Mouse (Mus musculus) cortical plate, adult 2 months (tissue): Measurements from ENCODE around the gene Dhx34. TPM values are rescaled to one million over a fixed set of nuclear protein-coding genes. Genes with fewer than 3 reads are reported as not detected.

Source experiments
- H3K27ac ChIP-seq: fragments of 200-500 bp; 2 replicates; pipeline ENCODE4 v1.5.1; 2012; ENCODE audit warnings: low read length, control low read depth, inconsistent platforms; ENCODE audit not compliant: insufficient read depth
- H3K4me1 ChIP-seq: fragments of 200-500 bp; 2 replicates; pipeline ENCODE4 v1.6.1; 2011; ENCODE audit warnings: low read length; ENCODE audit not compliant: control insufficient read depth, insufficient read depth
- H3K4me3 ChIP-seq: fragments of 200-500 bp; 2 replicates; pipeline ENCODE4 v1.5.1; 2011; ENCODE audit warnings: mild to moderate bottlenecking, low read length, control low read depth; ENCODE audit not compliant: insufficient read depth
- CTCF ChIP-seq: fragments of 200-500 bp; IDR thresholded peaks from 2 replicates; pipeline ENCODE4 v1.5.1; 2011; ENCODE audit warnings: mild to moderate bottlenecking, control low read depth, low read length; ENCODE audit not compliant: insufficient read depth; ENCODE audit errors: extremely low read depth
- POLR2A ChIP-seq: fragments of 200-500 bp; IDR thresholded peaks from 2 replicates; pipeline ENCODE4 v1.6.1; 2011; ENCODE audit warnings: mild to moderate bottlenecking, low read length, control low read depth; ENCODE audit not compliant: insufficient read depth; ENCODE audit errors: extremely low read depth
- polyA plus RNA-seq: library from polyadenylated mRNA; depleted of rRNA; stranded (reverse); fragments of >200 nt; gene quantifications from 2 replicates; pipeline ENCODE4 v1.2.3, GENCODE M21; 2012

The Dhx34 gene
- polyA plus RNA-seq, 1 experiment: 11.5 TPM

GRCm38 (mm10) chr7:16213986-16214385, 7.9 kb downstream of the Dhx34 start:
- no peaks in the 10 kb centered on the region for H3K4me1 ChIP-seq
- H3K27ac ChIP-seq: no peak overlapping the region
- TF ChIP-seq POLR2A (no peak), CTCF (no peak)
- no peak overlapping the region for H3K4me3 ChIP-seq

GRCm38 (mm10) chr7:16213196-16213595, 8.6 kb downstream of the Dhx34 start:
- TF ChIP-seq CTCF (no peak), POLR2A (no peak)
- H3K4me1 ChIP-seq: no peaks in the 10 kb centered on the region
- no peak overlapping the region for H3K4me3 ChIP-seq
- no peak overlapping the region for H3K27ac ChIP-seq

- TF ChIP-seq CTCF: no peak
- no peak for TF ChIP-seq POLR2A
These were observed 10.9 kb downstream of the Dhx34 start for GRCm38 (mm10) chr7:16210862-16211365.

GRCm38 (mm10) chr7:16208781-16209665, 12.8 kb downstream of the Dhx34 start:
- Histone ChIP-seq H3K27ac (no peak overlapping the region), H3K4me1 (peaks cover 2% of the 10 kb centered on the region; the same call in 1 of the 2 replicates), H3K4me3 (no peak overlapping the region)
- no peak for TF ChIP-seq CTCF
- no peak for TF ChIP-seq POLR2A

More at GRCm38 (mm10) chr7:16210862-16211365, 10.9 kb downstream of the Dhx34 start:
- Histone ChIP-seq H3K27ac (no peak overlapping the region), H3K4me1 (peaks cover 2% of the 10 kb centered on the region; the same call in 1 of the 2 replicates), H3K4me3 (no peak overlapping the region)

GRCm38 (mm10) chr7:16207496-16207895, 14.3 kb downstream of the Dhx34 start:
- Histone ChIP-seq H3K27ac (peak overlapping the region; percentile 31; the same call in 1 of the 2 replicates), H3K4me3 (no peak overlapping the region), H3K4me1 (peaks cover 2% of the 10 kb centered on the region; the same call in 1 of the 2 replicates)
- TF ChIP-seq CTCF (no peak), POLR2A (no peak)

GRCm38 (mm10) chr7:16207076-16207475, 14.8 kb downstream of the Dhx34 start:
- H3K4me3 ChIP-seq: no peak overlapping the region
- TF ChIP-seq CTCF (no peak), POLR2A (no peak)
- H3K27ac ChIP-seq: peak overlapping the region; percentile 31; the same call in 1 of the 2 replicates
- peaks cover 2% of the 10 kb centered on the region; the same call in 1 of the 2 replicates for H3K4me1 ChIP-seq

- no peak for TF ChIP-seq CTCF
- no peak for TF ChIP-seq POLR2A
These were observed 17.0 kb downstream of the Dhx34 start for GRCm38 (mm10) chr7:16204791-16205190.

GRCm38 (mm10) chr7:16203505-16203903, 18.3 kb downstream of the Dhx34 start:
- Histone ChIP-seq H3K27ac (no peak overlapping the region), H3K4me1 (peaks cover 2% of the 10 kb centered on the region; the same call in 1 of the 2 replicates), H3K4me3 (no peak overlapping the region)
- TF ChIP-seq POLR2A (no peak), CTCF (no peak)

More at GRCm38 (mm10) chr7:16204791-16205190, 17.0 kb downstream of the Dhx34 start:
- H3K4me3 ChIP-seq: no peak overlapping the region
- no peak overlapping the region for H3K27ac ChIP-seq
- peaks cover 2% of the 10 kb centered on the region; the same call in 1 of the 2 replicates for H3K4me1 ChIP-seq

GRCm38 (mm10) chr7:16202756-16203504, 18.9 kb downstream of the Dhx34 start:
- Histone ChIP-seq H3K4me1 (peaks cover 2% of the 10 kb centered on the region; the same call in 1 of the 2 replicates), H3K27ac (no peak overlapping the region), H3K4me3 (no peak overlapping the region)
- no peak for TF ChIP-seq POLR2A
- no peak for TF ChIP-seq CTCF
